Comparison of ENCODE assay signal across 8 mouse cellular contexts in the genomic region with DNA sequence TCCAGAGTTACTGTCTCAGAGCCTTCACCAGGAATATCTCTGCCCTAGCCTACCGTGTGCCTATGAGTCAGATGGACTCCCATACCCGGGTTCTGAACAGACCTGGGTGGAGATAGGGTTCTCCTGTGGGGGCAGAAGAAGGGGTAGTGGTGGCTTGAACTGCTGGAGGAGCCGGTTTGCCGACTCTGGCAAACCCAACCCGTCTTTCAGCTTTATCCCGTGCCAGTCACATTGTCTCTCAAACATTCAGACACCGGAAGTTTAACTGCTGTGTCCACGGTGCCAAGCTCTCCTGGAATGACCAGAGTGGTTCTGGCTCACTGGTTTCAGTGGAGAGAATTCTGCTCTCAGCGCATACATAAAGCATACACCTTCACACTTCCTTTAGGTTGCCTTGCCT. TPM values are rescaled to one million over a fixed set of nuclear protein-coding genes. Genes with fewer than 3 reads are reported as not detected.
DNase-seq lines count a peak whose midpoint lies in the region; ATAC-seq lines count a peak whose summit lies in the region.

No protein-coding gene starts in this region.

- no peaks in the 10 kb centered on the region for H3K36me3 ChIP-seq in embryonic facial prominence, embryonic 12.5 days
- no peaks in the 10 kb centered on the region for H3K36me3 ChIP-seq in hindbrain, embryonic 15.5 days
- H3K36me3 ChIP-seq in midbrain, embryonic 15.5 days (replicated peaks), result no peaks in the 10 kb centered on the region

- no peak overlapping the region for H3K27ac ChIP-seq in embryonic facial prominence, embryonic 12.5 days
- no peak overlapping the region for H3K27ac ChIP-seq in hindbrain, embryonic 15.5 days (replicated peaks)
- no peak overlapping the region for H3K27ac ChIP-seq in midbrain, embryonic 15.5 days

- H3K4me1 ChIP-seq in embryonic facial prominence, embryonic 12.5 days, result peaks cover 20% of the 10 kb centered on the region
- peaks cover 32% of the 10 kb centered on the region for H3K4me1 ChIP-seq in hindbrain, embryonic 15.5 days (replicated peaks)
- H3K4me1 ChIP-seq in midbrain, embryonic 15.5 days, result peaks cover 24% of the 10 kb centered on the region

- H3K4me2 ChIP-seq in embryonic facial prominence, embryonic 12.5 days (replicated peaks), result peak overlapping the region; percentile 84
- peak overlapping the region; percentile 92 for H3K4me2 ChIP-seq in hindbrain, embryonic 15.5 days
- peak overlapping the region; percentile 76 for H3K4me2 ChIP-seq in midbrain, embryonic 15.5 days

- WGBS in embryonic facial prominence, embryonic 12.5 days, result 86% methylated on average over 9 of the region's 9 CpGs
- WGBS in hindbrain, embryonic 15.5 days, result 87% methylated on average over 9 of the region's 9 CpGs
- 84% methylated on average over 9 of the region's 9 CpGs for WGBS in midbrain, embryonic 15.5 days

- DNase-seq in kidney, postnatal 10 days, result peak; percentile 35
- no peak for DNase-seq in kidney, adult 9 months
- DNase-seq in urinary bladder, postnatal 25 days (ENCODE audit: low spot score), result no peak
- no peak for DNase-seq in T-cell, adult 2 months (ENCODE audit: low spot score)
- no peak for DNase-seq in cerebellum, postnatal 25 days

- no peaks in the 10 kb centered on the region for H3K9me3 ChIP-seq in embryonic facial prominence, embryonic 12.5 days
- no peaks in the 10 kb centered on the region for H3K9me3 ChIP-seq in hindbrain, embryonic 15.5 days
- no peaks in the 10 kb centered on the region for H3K9me3 ChIP-seq in midbrain, embryonic 15.5 days

- ATAC-seq in embryonic facial prominence, embryonic 12.5 days (ENCODE audit: insufficient number of reproducible peaks, insufficient read depth, low FRiP score, low TSS enrichment), result no peak
- no peak for ATAC-seq in hindbrain, embryonic 15.5 days (ENCODE audit: low FRiP score, low read depth)
- no peak for ATAC-seq in midbrain, embryonic 15.5 days (replicated peaks)

- H3K9ac ChIP-seq in embryonic facial prominence, embryonic 12.5 days, result no peak overlapping the region
- H3K9ac ChIP-seq in hindbrain, embryonic 15.5 days, result no peak overlapping the region
- no peak overlapping the region for H3K9ac ChIP-seq in midbrain, embryonic 15.5 days

- H3K4me3 ChIP-seq in embryonic facial prominence, embryonic 12.5 days, result peak overlapping the region; percentile 84; the same call in 1 of the 2 replicates
- peak overlapping the region; percentile 92 for H3K4me3 ChIP-seq in hindbrain, embryonic 15.5 days
- peak overlapping the region; percentile 71; the same call in 1 of the 2 replicates for H3K4me3 ChIP-seq in midbrain, embryonic 15.5 days

- H3K27me3 ChIP-seq in embryonic facial prominence, embryonic 12.5 days, result no peaks in the 10 kb centered on the region
- no peaks in the 10 kb centered on the region for H3K27me3 ChIP-seq in hindbrain, embryonic 15.5 days
- H3K27me3 ChIP-seq in midbrain, embryonic 15.5 days (replicated peaks), result no peaks in the 10 kb centered on the region

RNA-seq across cellular contexts. Expression of a gene that starts 2.3 kb away (rescaled TPM):
- polyA plus RNA-seq in embryonic facial prominence, embryonic 12.5 days (2016; fragmentation: Nextera tagmentation; extraction: Ambion mirVana), result 13.4 and 13.8 TPM in 2 replicates
- 19.3 and 25.9 TPM in 2 replicates for polyA plus RNA-seq in hindbrain, embryonic 15.5 days (2015; fragmentation: Nextera tagmentation; extraction: Ambion mirVana)
- polyA plus RNA-seq in midbrain, embryonic 15.5 days (2015; fragmentation: Nextera tagmentation; extraction: Ambion mirVana), result 22.0 and 24.2 TPM in 2 replicates

RNA-seq across cellular contexts. Expression of a gene that starts 37.3 kb away (rescaled TPM):
- polyA plus RNA-seq in embryonic facial prominence, embryonic 12.5 days (2016; fragmentation: Nextera tagmentation; extraction: Ambion mirVana), result 32.7 and 36.6 TPM in 2 replicates
- 29.9 and 33.5 TPM in 2 replicates for polyA plus RNA-seq in hindbrain, embryonic 15.5 days (2015; fragmentation: Nextera tagmentation; extraction: Ambion mirVana)
- 33.0 and 35.6 TPM in 2 replicates for polyA plus RNA-seq in midbrain, embryonic 15.5 days (2015; fragmentation: Nextera tagmentation; extraction: Ambion mirVana)
